Mouse (Mus musculus): ENCODE data around the gene Pglyrp1. TPM values are rescaled to one million over a fixed set of nuclear protein-coding genes. Genes with fewer than 3 reads are reported as not detected.

Gene Pglyrp1
- total and polyA plus RNA-seq, 2 experiments from 2014 or later: 18.2 to 26.8 TPM

- WGBS: 2% methylated on average over 15 of the region's 42 CpGs
- H3K9ac ChIP-seq (replicated peaks; ENCODE audit: low read length, poor library complexity, severe bottlenecking): peak overlapping the region; percentile 99
- ATAC-seq (ENCODE audit: low FRiP score) (peak; percentile 6; the same call in 1 of the 2 replicates), DNase-seq (ENCODE audit: low spot score) (peak; percentile 53)
- peaks cover 24% of the 10 kb centered on the region for H3K4me1 ChIP-seq (ENCODE audit: insufficient read depth, low read length)
- no peaks in the 10 kb centered on the region for H3K36me3 ChIP-seq (ENCODE audit: insufficient read depth, low read length)
- peak overlapping the region; percentile 92 for H3K4me3 ChIP-seq (ENCODE audit: low read depth, low read length)
- H3K27ac ChIP-seq (ENCODE audit: low read depth, low read length): peak overlapping the region; percentile 96
- H3K9me3 ChIP-seq (ENCODE audit: low read length): no peaks in the 10 kb centered on the region
- H3K27me3 ChIP-seq (ENCODE audit: insufficient read depth, low read length): no peaks in the 10 kb centered on the region
- peak overlapping the region; percentile 77 for H3K4me2 ChIP-seq (ENCODE audit: low read depth, low read length, poor library complexity, severe bottlenecking)
- TF ChIP-seq CTCF (IDR thresholded peaks at IDR 0.05): no peak
Observed at GRCm38 (mm10) chr7:18926041-18926790, 55.1 kb downstream of the Pglyrp1 start.

- peak overlapping the region; percentile 96 for H3K27ac ChIP-seq (ENCODE audit: low read depth, low read length)
- peaks cover 21% of the 10 kb centered on the region for H3K4me1 ChIP-seq (ENCODE audit: insufficient read depth, low read length)
- H3K9ac ChIP-seq (replicated peaks; ENCODE audit: low read length, poor library complexity, severe bottlenecking): peak overlapping the region; percentile 99
- peak overlapping the region; percentile 77 for H3K4me2 ChIP-seq (ENCODE audit: low read depth, low read length, poor library complexity, severe bottlenecking)
- no peaks in the 10 kb centered on the region for H3K36me3 ChIP-seq (ENCODE audit: insufficient read depth, low read length)
- DNase-seq (ENCODE audit: low spot score) (no peak), ATAC-seq (ENCODE audit: low FRiP score) (peak; percentile 3; the same call in 1 of the 2 replicates)
- 21% methylated on average over 6 of the region's 6 CpGs for WGBS
- no peaks in the 10 kb centered on the region for H3K27me3 ChIP-seq (ENCODE audit: insufficient read depth, low read length)
- TF ChIP-seq CTCF (IDR thresholded peaks at IDR 0.05): no peak
- peak overlapping the region; percentile 92 for H3K4me3 ChIP-seq (ENCODE audit: low read depth, low read length)
- no peaks in the 10 kb centered on the region for H3K9me3 ChIP-seq (ENCODE audit: low read length)
Observed at GRCm38 (mm10) chr7:18926911-18927310, 55.8 kb downstream of the Pglyrp1 start.

- 29% methylated on average over 3 of the region's 3 CpGs for WGBS
- Histone ChIP-seq H3K9me3 (ENCODE audit: low read length) (no peaks in the 10 kb centered on the region), H3K4me1 (ENCODE audit: insufficient read depth, low read length) (peaks cover 16% of the 10 kb centered on the region), H3K27ac (ENCODE audit: low read depth, low read length) (peak overlapping the region; percentile 40; the same call in 1 of the 2 replicates), H3K4me2 (ENCODE audit: low read depth, low read length, poor library complexity, severe bottlenecking) (peak overlapping the region; percentile 77), H3K27me3 (ENCODE audit: insufficient read depth, low read length) (no peaks in the 10 kb centered on the region), H3K36me3 (ENCODE audit: insufficient read depth, low read length) (no peaks in the 10 kb centered on the region), H3K4me3 (ENCODE audit: low read depth, low read length) (peak overlapping the region; percentile 92), H3K9ac (replicated peaks; ENCODE audit: low read length, poor library complexity, severe bottlenecking) (no peak overlapping the region; the same call in none of the 2 replicates)
- no peak for DNase-seq (ENCODE audit: low spot score)
- ATAC-seq (ENCODE audit: low FRiP score): no peak
- no peak for TF ChIP-seq CTCF (IDR thresholded peaks at IDR 0.05)
Observed at GRCm38 (mm10) chr7:18927759-18928158, 56.6 kb downstream of the Pglyrp1 start.

Other genes with a start within 250 kb of the Pglyrp1 start
- not detected in 2 replicates for gene Psg21, start 214.6 kb upstream of the Pglyrp1 start, total RNA-seq (2014; rRNA removed)
- not detected in 2 replicates for gene Psg21, start 214.6 kb upstream of the Pglyrp1 start, polyA plus RNA-seq (2015; fragmentation: Nextera tagmentation; extraction: Ambion mirVana)
- not detected in 2 replicates for gene Psg20, start 185.1 kb upstream of the Pglyrp1 start, total RNA-seq (2014; rRNA removed)
- not detected in 2 replicates for gene Psg20, start 185.1 kb upstream of the Pglyrp1 start, polyA plus RNA-seq (2015; fragmentation: Nextera tagmentation; extraction: Ambion mirVana)
- not detected in 2 replicates for gene Psg22, start 153.2 kb upstream of the Pglyrp1 start, total RNA-seq (2014; rRNA removed)
- gene Psg22, start 153.2 kb upstream of the Pglyrp1 start, polyA plus RNA-seq (2015; fragmentation: Nextera tagmentation; extraction: Ambion mirVana): not detected in 2 replicates
- gene Psg19, start 72.8 kb upstream of the Pglyrp1 start, total RNA-seq (2014; rRNA removed): not detected in 2 replicates
- gene Psg19, start 72.8 kb upstream of the Pglyrp1 start, polyA plus RNA-seq (2015; fragmentation: Nextera tagmentation; extraction: Ambion mirVana): not detected in 2 replicates
- gene Psg17, start 49.7 kb upstream of the Pglyrp1 start, total RNA-seq (2014; rRNA removed): not detected in 2 replicates
- not detected in 2 replicates for gene Psg17, start 49.7 kb upstream of the Pglyrp1 start, polyA plus RNA-seq (2015; fragmentation: Nextera tagmentation; extraction: Ambion mirVana)
- gene Mill2, start 31.4 kb upstream of the Pglyrp1 start, total RNA-seq (2014; rRNA removed): 2.0 and 3.3 TPM in 2 replicates
- gene Mill2, start 31.4 kb upstream of the Pglyrp1 start, polyA plus RNA-seq (2015; fragmentation: Nextera tagmentation; extraction: Ambion mirVana): 0.64 and 0.93 TPM in 2 replicates
- gene Ccdc61, start 39.1 kb downstream of the Pglyrp1 start, total RNA-seq (2014; rRNA removed): 21.3 and 25.5 TPM in 2 replicates
- gene Ccdc61, start 39.1 kb downstream of the Pglyrp1 start, polyA plus RNA-seq (2015; fragmentation: Nextera tagmentation; extraction: Ambion mirVana): 29.5 and 35.2 TPM in 2 replicates
- gene Nova2, start 54.6 kb downstream of the Pglyrp1 start, total RNA-seq (2014; rRNA removed): 20.9 and 26.5 TPM in 2 replicates
- 8.7 and 10.1 TPM in 2 replicates for gene Nova2, start 54.6 kb downstream of the Pglyrp1 start, polyA plus RNA-seq (2015; fragmentation: Nextera tagmentation; extraction: Ambion mirVana)
- 1.7 and 3.7 TPM in 2 replicates for gene Nanos2, start 116.1 kb downstream of the Pglyrp1 start, total RNA-seq (2014; rRNA removed)
- 0.59 and 1.3 TPM in 2 replicates for gene Nanos2, start 116.1 kb downstream of the Pglyrp1 start, polyA plus RNA-seq (2015; fragmentation: Nextera tagmentation; extraction: Ambion mirVana)
- gene Mypop, start 119.9 kb downstream of the Pglyrp1 start, total RNA-seq (2014; rRNA removed): 16.0 and 21.2 TPM in 2 replicates
- gene Mypop, start 119.9 kb downstream of the Pglyrp1 start, polyA plus RNA-seq (2015; fragmentation: Nextera tagmentation; extraction: Ambion mirVana): 4.7 and 5.0 TPM in 2 replicates
- gene Irf2bp1, start 132.7 kb downstream of the Pglyrp1 start, total RNA-seq (2014; rRNA removed): 115 and 133 TPM in 2 replicates
- 25.6 and 26.1 TPM in 2 replicates for gene Irf2bp1, start 132.7 kb downstream of the Pglyrp1 start, polyA plus RNA-seq (2015; fragmentation: Nextera tagmentation; extraction: Ambion mirVana)
- not detected in 2 replicates for gene Foxa3, start 152.2 kb downstream of the Pglyrp1 start, total RNA-seq (2014; rRNA removed)
- gene Foxa3, start 152.2 kb downstream of the Pglyrp1 start, polyA plus RNA-seq (2015; fragmentation: Nextera tagmentation; extraction: Ambion mirVana): not detected in 2 replicates
- gene Sympk, start 153.0 kb downstream of the Pglyrp1 start, total RNA-seq (2014; rRNA removed): 73.5 and 74.2 TPM in 2 replicates
- gene Sympk, start 153.0 kb downstream of the Pglyrp1 start, polyA plus RNA-seq (2015; fragmentation: Nextera tagmentation; extraction: Ambion mirVana): 19.5 and 19.7 TPM in 2 replicates
- not detected in 2 replicates for gene Rsph6a, start 183.4 kb downstream of the Pglyrp1 start, total RNA-seq (2014; rRNA removed)
- gene Rsph6a, start 183.4 kb downstream of the Pglyrp1 start, polyA plus RNA-seq (2015; fragmentation: Nextera tagmentation; extraction: Ambion mirVana): 0.57 and 0.75 TPM in 2 replicates
- 134 and 136 TPM in 2 replicates for gene Dmwd, start 204.9 kb downstream of the Pglyrp1 start, total RNA-seq (2014; rRNA removed)
- gene Dmwd, start 204.9 kb downstream of the Pglyrp1 start, polyA plus RNA-seq (2015; fragmentation: Nextera tagmentation; extraction: Ambion mirVana): 33.1 and 35.4 TPM in 2 replicates
- gene Dmpk, start 212.5 kb downstream of the Pglyrp1 start, total RNA-seq (2014; rRNA removed): 12.3 and 32.1 TPM in 2 replicates
- gene Dmpk, start 212.5 kb downstream of the Pglyrp1 start, polyA plus RNA-seq (2015; fragmentation: Nextera tagmentation; extraction: Ambion mirVana): 4.0 and 5.1 TPM in 2 replicates
- 5.4 and 8.2 TPM in 2 replicates for gene Six5, start 223.3 kb downstream of the Pglyrp1 start, total RNA-seq (2014; rRNA removed)
- 1.2 and 1.4 TPM in 2 replicates for gene Six5, start 223.3 kb downstream of the Pglyrp1 start, polyA plus RNA-seq (2015; fragmentation: Nextera tagmentation; extraction: Ambion mirVana)
- 9.4 and 9.6 TPM in 2 replicates for gene Gm4969, start 247.0 kb downstream of the Pglyrp1 start, total RNA-seq (2014; rRNA removed)
- gene Gm4969, start 247.0 kb downstream of the Pglyrp1 start, polyA plus RNA-seq (2015; fragmentation: Nextera tagmentation; extraction: Ambion mirVana): 12.7 and 12.9 TPM in 2 replicates
- 19.8 and 20.6 TPM in 2 replicates for gene Fbxo46, start 248.5 kb downstream of the Pglyrp1 start, total RNA-seq (2014; rRNA removed)
- 9.9 and 11.6 TPM in 2 replicates for gene Fbxo46, start 248.5 kb downstream of the Pglyrp1 start, polyA plus RNA-seq (2015; fragmentation: Nextera tagmentation; extraction: Ambion mirVana)